Mouse (Mus musculus): ENCODE data around the gene Gnb3.
"Not testable (repeated sequence)": the region's sequence is repeated elsewhere in the genome, so short reads cannot be mapped to it uniquely, and the experiment has no call there.

The Gnb3 gene

GRCm38 (mm10) chr6:124857840-124858530, 17.9 kb upstream of the Gnb3 start:
- DNase-seq (ENCODE audit: low spot score) = no peak

- peak; percentile 89 for DNase-seq (ENCODE audit: low spot score)
Measured at GRCm38 (mm10) chr6:124856916-124857839, 17.1 kb upstream of the Gnb3 start, which contains the start of gene P3h3. Gene P3h3, minus strand, starts transcription at chr6:124857752.

- DNase-seq (ENCODE audit: low spot score) = peak; percentile 60
Measured at GRCm38 (mm10) chr6:124856321-124856720, 16.2 kb upstream of the Gnb3 start.

GRCm38 (mm10) chr6:124854647-124855046, 14.6 kb upstream of the Gnb3 start:
- no peak for DNase-seq (ENCODE audit: low spot score)

- no peak for DNase-seq (ENCODE audit: low spot score)
Measured at GRCm38 (mm10) chr6:124850535-124850934, 10.5 kb upstream of the Gnb3 start.

- DNase-seq (ENCODE audit: low spot score) = peak; percentile 99
Measured at GRCm38 (mm10) chr6:124847305-124847704, 7.2 kb upstream of the Gnb3 start.

- peak; percentile 43 for DNase-seq (ENCODE audit: low spot score)
Measured at GRCm38 (mm10) chr6:124839805-124840204, 270 bp downstream of the Gnb3 start.

- no peak for DNase-seq (ENCODE audit: low spot score)
Measured at GRCm38 (mm10) chr6:124836411-124836810, 3.7 kb downstream of the Gnb3 start.

- no peak for DNase-seq (ENCODE audit: low spot score)
Measured at GRCm38 (mm10) chr6:124835531-124835930, 4.5 kb downstream of the Gnb3 start.

GRCm38 (mm10) chr6:124834512-124835081, 5.5 kb downstream of the Gnb3 start:
- no peak for DNase-seq (ENCODE audit: low spot score)

- DNase-seq (ENCODE audit: low spot score) = no peak
Measured at GRCm38 (mm10) chr6:124831649-124832048, 8.4 kb downstream of the Gnb3 start.

- not testable (repeated sequence) for DNase-seq (ENCODE audit: low spot score)
Measured at GRCm38 (mm10) chr6:124831199-124831598, 8.9 kb downstream of the Gnb3 start.

GRCm38 (mm10) chr6:124829799-124830700, 10.0 kb downstream of the Gnb3 start:
- DNase-seq (ENCODE audit: low spot score) = peak; percentile 97

GRCm38 (mm10) chr6:124828868-124829798, 10.9 kb downstream of the Gnb3 start, which contains the start of the genes Usp5 and Cdca3:
Gene Usp5, minus strand, starts transcription at chr6:124829484.
Gene Cdca3, plus strand, starts transcription at chr6:124829547.
- peak; percentile 99 for DNase-seq (ENCODE audit: low spot score)

- DNase-seq (ENCODE audit: low spot score) = peak; percentile 31
Measured at GRCm38 (mm10) chr6:124828101-124828592, 11.9 kb downstream of the Gnb3 start.

GRCm38 (mm10) chr6:124822049-124822448, 18.0 kb downstream of the Gnb3 start:
- DNase-seq (ENCODE audit: low spot score) = no peak

- DNase-seq (ENCODE audit: low spot score) = no peak
Measured at GRCm38 (mm10) chr6:124820891-124821290, 19.2 kb downstream of the Gnb3 start.

GRCm38 (mm10) chr6:124817971-124818370, 22.1 kb downstream of the Gnb3 start:
- DNase-seq (ENCODE audit: low spot score) = no peak

- DNase-seq (ENCODE audit: low spot score) = no peak
Measured at GRCm38 (mm10) chr6:124817563-124817962, 22.5 kb downstream of the Gnb3 start.

- no peak for DNase-seq (ENCODE audit: low spot score)
Measured at GRCm38 (mm10) chr6:124817125-124817524, 22.9 kb downstream of the Gnb3 start.
